Mouse (Mus musculus): ENCODE data around the gene Acvr1. TPM values are rescaled to one million over a fixed set of nuclear protein-coding genes. Genes with fewer than 3 reads are reported as not detected.

Acvr1 gene
- total and polyA plus RNA-seq, 2 experiments from 2014 or later = 5.9 to 13.5 TPM

DNA sequence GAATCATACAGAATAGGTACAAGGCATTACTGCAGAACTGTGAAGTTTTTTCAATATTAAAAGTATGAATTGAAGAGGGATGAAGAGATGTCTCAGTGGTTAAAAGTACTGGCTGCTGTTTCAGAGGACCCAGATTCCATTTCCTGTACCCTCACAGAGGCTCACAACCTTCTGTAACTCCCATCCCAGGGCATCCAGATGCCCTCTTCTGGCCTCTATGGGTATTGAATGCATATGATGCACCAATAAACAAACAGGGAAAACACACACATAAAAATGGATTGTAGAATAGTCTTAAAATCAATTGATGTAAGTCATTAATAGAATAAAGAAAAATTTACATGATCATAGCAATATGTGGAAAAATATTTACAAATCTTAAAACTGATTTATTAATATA is 151.9 kb downstream of the Acvr1 start:
- no peaks in the 10 kb centered on the region for H3K4me1 ChIP-seq (ENCODE audit: control insufficient read depth, insufficient read depth)
- no peaks in the 10 kb centered on the region for H3K9me3 ChIP-seq (replicated peaks; ENCODE audit: control insufficient read depth, low read length)
- H3K27me3 ChIP-seq (ENCODE audit: control insufficient read depth, insufficient read depth, low read length) = no peaks in the 10 kb centered on the region
- H3K9ac ChIP-seq (replicated peaks; ENCODE audit: low read depth, low read length) = no peak overlapping the region
- TF ChIP-seq CTCF (IDR thresholded peaks at IDR 0.05; ENCODE audit: low read depth) (peak; percentile 13; the same call in 1 of the 2 replicates), EP300 (IDR thresholded peaks at IDR 0.05; ENCODE audit: low read depth) (no peak)
- no peaks in the 10 kb centered on the region for H3K36me3 ChIP-seq (replicated peaks; ENCODE audit: control insufficient read depth, insufficient read depth, low read length)
- no peak overlapping the region for H3K4me3 ChIP-seq (ENCODE audit: low read depth, low read length)
- H3K4me2 ChIP-seq (ENCODE audit: low read depth, low read length) = no peak overlapping the region
- ATAC-seq (ENCODE audit: insufficient read depth, low read depth) (no peak), DNase-seq (ENCODE audit: low spot score) (no peak)
- H3K27ac ChIP-seq (ENCODE audit: low read depth) = no peak overlapping the region

- ATAC-seq (ENCODE audit: insufficient read depth, low read depth) (no peak), DNase-seq (ENCODE audit: low spot score) (no peak)
- H3K27ac ChIP-seq (ENCODE audit: low read depth) = no peak overlapping the region
- H3K9ac ChIP-seq (replicated peaks; ENCODE audit: low read depth, low read length) = no peak overlapping the region
- no peaks in the 10 kb centered on the region for H3K36me3 ChIP-seq (replicated peaks; ENCODE audit: control insufficient read depth, insufficient read depth, low read length)
- TF ChIP-seq CTCF (IDR thresholded peaks at IDR 0.05; ENCODE audit: low read depth) (no peak), EP300 (IDR thresholded peaks at IDR 0.05; ENCODE audit: low read depth) (no peak)
- H3K4me1 ChIP-seq (ENCODE audit: control insufficient read depth, insufficient read depth) = no peaks in the 10 kb centered on the region
- 71% methylated on average over 5 of the region's 5 CpGs for WGBS
- no peak overlapping the region for H3K4me3 ChIP-seq (ENCODE audit: low read depth, low read length)
- H3K4me2 ChIP-seq (ENCODE audit: low read depth, low read length) = no peak overlapping the region
- no peaks in the 10 kb centered on the region for H3K27me3 ChIP-seq (ENCODE audit: control insufficient read depth, insufficient read depth, low read length)
- no peaks in the 10 kb centered on the region for H3K9me3 ChIP-seq (replicated peaks; ENCODE audit: control insufficient read depth, low read length)
These were observed 157.9 kb downstream of the Acvr1 start for GRCm38 (mm10) chr2:58408926-58409634.

DNA sequence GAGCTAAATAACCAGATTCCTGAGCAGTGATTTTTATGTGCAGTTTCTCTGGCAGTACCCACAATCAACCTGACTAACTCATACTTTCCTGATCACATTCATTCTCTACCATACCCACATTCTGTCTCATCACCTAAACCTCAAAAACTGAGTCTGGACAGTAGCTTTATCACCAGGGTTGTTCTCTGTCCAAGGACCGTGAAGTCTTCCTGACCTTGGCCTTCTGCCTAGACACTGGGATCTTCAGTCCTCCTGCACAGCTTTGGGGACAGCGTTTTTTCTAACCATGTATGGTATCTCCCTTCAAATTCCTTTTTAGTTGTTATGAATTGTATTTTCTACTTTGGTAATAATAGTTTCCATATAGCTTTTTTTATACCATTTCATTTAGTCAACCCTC is 163.5 kb downstream of the Acvr1 start:
- no peak for TF ChIP-seq EP300 (IDR thresholded peaks at IDR 0.05; ENCODE audit: low read depth)
- TF ChIP-seq CTCF (IDR thresholded peaks at IDR 0.05; ENCODE audit: low read depth) = no peak
- Histone ChIP-seq H3K4me1 (ENCODE audit: control insufficient read depth, insufficient read depth) (no peaks in the 10 kb centered on the region), H3K4me3 (ENCODE audit: low read depth, low read length) (no peak overlapping the region), H3K36me3 (replicated peaks; ENCODE audit: control insufficient read depth, insufficient read depth, low read length) (no peaks in the 10 kb centered on the region), H3K9ac (replicated peaks; ENCODE audit: low read depth, low read length) (no peak overlapping the region), H3K27me3 (ENCODE audit: control insufficient read depth, insufficient read depth, low read length) (no peaks in the 10 kb centered on the region), H3K27ac (ENCODE audit: low read depth) (no peak overlapping the region), H3K9me3 (replicated peaks; ENCODE audit: control insufficient read depth, low read length) (no peaks in the 10 kb centered on the region), H3K4me2 (ENCODE audit: low read depth, low read length) (no peak overlapping the region)
- DNase-seq (ENCODE audit: low spot score) (no peak), ATAC-seq (ENCODE audit: insufficient read depth, low read depth) (no peak)
- 61% methylated on average over 2 of the region's 2 CpGs for WGBS

DNA sequence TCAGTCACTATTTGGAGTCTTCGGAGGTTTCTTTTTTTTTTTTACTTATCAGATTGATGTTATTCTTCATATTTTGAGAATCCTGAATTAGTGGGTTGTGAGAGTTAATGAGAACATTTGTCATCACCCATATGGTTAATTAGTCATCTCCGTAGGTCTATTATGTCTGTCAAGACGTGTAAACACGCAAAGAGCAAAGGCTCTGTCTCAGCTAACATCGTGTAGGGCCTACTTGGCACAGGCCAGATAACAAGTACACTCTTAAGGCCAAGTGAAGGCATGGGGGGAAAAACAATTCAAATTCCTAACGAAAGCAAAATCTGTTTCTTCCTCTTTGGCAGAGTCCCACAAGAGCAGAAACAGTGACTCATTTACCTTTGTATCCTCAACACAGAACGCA is 178.4 kb downstream of the Acvr1 start:
- Histone ChIP-seq H3K4me3 (ENCODE audit: low read depth, low read length) (no peak overlapping the region), H3K36me3 (replicated peaks; ENCODE audit: control insufficient read depth, insufficient read depth, low read length) (no peaks in the 10 kb centered on the region), H3K9ac (replicated peaks; ENCODE audit: low read depth, low read length) (no peak overlapping the region), H3K9me3 (replicated peaks; ENCODE audit: control insufficient read depth, low read length) (no peaks in the 10 kb centered on the region), H3K27me3 (ENCODE audit: control insufficient read depth, insufficient read depth, low read length) (no peaks in the 10 kb centered on the region), H3K4me2 (ENCODE audit: low read depth, low read length) (no peak overlapping the region), H3K27ac (ENCODE audit: low read depth) (no peak overlapping the region), H3K4me1 (ENCODE audit: control insufficient read depth, insufficient read depth) (no peaks in the 10 kb centered on the region)
- DNase-seq (ENCODE audit: low spot score) (no peak), ATAC-seq (ENCODE audit: insufficient read depth, low read depth) (no peak)
- WGBS = 72% methylated on average over 7 of the region's 7 CpGs
- TF ChIP-seq EP300 (IDR thresholded peaks at IDR 0.05; ENCODE audit: low read depth) (no peak), CTCF (IDR thresholded peaks at IDR 0.05; ENCODE audit: low read depth) (no peak)

- no peak for ATAC-seq (ENCODE audit: insufficient read depth, low read depth)
These were observed 186.9 kb downstream of the Acvr1 start for GRCm38 (mm10) chr2:58380020-58380419.

DNA sequence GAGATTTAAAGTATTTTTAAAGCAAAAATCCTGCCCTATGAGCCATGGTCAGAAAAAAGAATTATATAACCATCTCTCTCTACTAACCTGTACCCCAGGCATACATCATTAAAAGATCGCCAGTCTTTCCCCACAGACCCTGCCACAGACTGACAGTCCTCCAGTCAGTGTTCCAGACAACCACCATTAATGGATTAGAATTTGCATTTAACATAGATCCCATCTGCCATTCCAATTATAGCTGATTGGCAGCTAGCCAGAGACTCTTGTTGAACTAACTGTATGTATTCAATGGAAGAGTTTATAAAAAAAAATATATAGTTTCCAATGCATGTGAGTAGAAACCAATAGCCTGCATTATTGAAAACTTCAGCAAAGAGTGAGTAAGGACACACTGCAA is 187.5 kb downstream of the Acvr1 start:
- WGBS = 86% methylated on average over 1 of the region's 1 CpGs
- Histone ChIP-seq H3K9ac (replicated peaks; ENCODE audit: low read depth, low read length) (no peak overlapping the region), H3K36me3 (replicated peaks; ENCODE audit: control insufficient read depth, insufficient read depth, low read length) (no peaks in the 10 kb centered on the region), H3K9me3 (replicated peaks; ENCODE audit: control insufficient read depth, low read length) (no peaks in the 10 kb centered on the region), H3K27ac (ENCODE audit: low read depth) (no peak overlapping the region), H3K27me3 (ENCODE audit: control insufficient read depth, insufficient read depth, low read length) (no peaks in the 10 kb centered on the region), H3K4me1 (ENCODE audit: control insufficient read depth, insufficient read depth) (no peaks in the 10 kb centered on the region), H3K4me2 (ENCODE audit: low read depth, low read length) (no peak overlapping the region), H3K4me3 (ENCODE audit: low read depth, low read length) (no peak overlapping the region)
- no peak for DNase-seq (ENCODE audit: low spot score)
- no peak for ATAC-seq (ENCODE audit: insufficient read depth, low read depth)
- TF ChIP-seq CTCF (IDR thresholded peaks at IDR 0.05; ENCODE audit: low read depth) (no peak), EP300 (IDR thresholded peaks at IDR 0.05; ENCODE audit: low read depth) (no peak)

More at GRCm38 (mm10) chr2:58380020-58380419, 186.9 kb downstream of the Acvr1 start:
- H3K4me2 ChIP-seq (ENCODE audit: low read depth, low read length) = no peak overlapping the region
- H3K27ac ChIP-seq (ENCODE audit: low read depth) = no peak overlapping the region
- TF ChIP-seq EP300 (IDR thresholded peaks at IDR 0.05; ENCODE audit: low read depth) (no peak), CTCF (IDR thresholded peaks at IDR 0.05; ENCODE audit: low read depth) (no peak)
- no peak overlapping the region for H3K9ac ChIP-seq (replicated peaks; ENCODE audit: low read depth, low read length)
- no peaks in the 10 kb centered on the region for H3K4me1 ChIP-seq (ENCODE audit: control insufficient read depth, insufficient read depth)
- no peaks in the 10 kb centered on the region for H3K36me3 ChIP-seq (replicated peaks; ENCODE audit: control insufficient read depth, insufficient read depth, low read length)
- no peak overlapping the region for H3K4me3 ChIP-seq (ENCODE audit: low read depth, low read length)
- WGBS = 72% methylated on average over 5 of the region's 5 CpGs
- no peaks in the 10 kb centered on the region for H3K9me3 ChIP-seq (replicated peaks; ENCODE audit: control insufficient read depth, low read length)
- H3K27me3 ChIP-seq (ENCODE audit: control insufficient read depth, insufficient read depth, low read length) = no peaks in the 10 kb centered on the region
- DNase-seq (ENCODE audit: low spot score) = no peak

Data from heart, postnatal 0 days (tissue).